Mouse (Mus musculus) urinary bladder, postnatal 36 days (tissue): ENCODE measurements around the gene Sry.

ENCODE experiments used
- DNase-seq, 2 experiments: peaks; one replicate each; pipeline ENCODE4 v3.0.0; 2022; ENCODE audit warnings: low spot score in 2 of 2, mixed read lengths in 1 of 2

Gene Sry

DNA sequence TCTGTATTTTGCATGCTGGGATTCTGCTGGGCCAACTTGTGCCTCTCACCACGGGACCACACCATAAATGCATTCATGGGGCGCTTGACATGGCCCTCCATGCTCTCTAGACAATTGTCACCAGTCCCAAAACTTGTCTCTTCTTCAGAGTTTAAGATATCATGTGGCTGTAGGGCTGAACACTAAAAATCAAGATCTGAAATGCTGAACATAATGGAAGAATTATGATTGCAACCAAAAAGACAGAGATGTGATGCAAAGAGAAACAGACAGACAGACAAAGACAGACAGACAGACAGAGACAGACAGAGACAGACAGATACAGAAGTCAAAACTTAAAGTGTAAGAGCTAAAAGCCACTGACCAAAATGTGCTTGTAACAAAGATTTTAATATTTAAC lies at the start of gene Sry:
Sry (minus strand) TSS at position 101 of the 400 bp plus-strand sequence.
- DNase-seq: no peak
